In genomic region chr11:120226421-120227280, GRCm38 (mm10) we compare ENCODE assay signal across 8 mouse cellular contexts. TPM values are rescaled to one million over a fixed set of nuclear protein-coding genes. Genes with fewer than 3 reads are reported as not detected.
A peak's percentile ranks its signal among the peaks of the same experiment; 100 is the strongest.
DNase-seq lines count a peak whose midpoint lies in the region; ATAC-seq and TF ChIP-seq lines count a peak whose summit lies in the region.
"Had no signal": no experiment of that assay in that cellular context is flagged by ENCODE, and none has a peak within 500 bp of the region (broad histone marks: within the 10 kb centered on the region; RNA-seq: fewer than 3 reads in every experiment).

No protein-coding gene starts in this region.

- TF ChIP-seq EP300 in liver, postnatal 0 days (IDR thresholded peaks at IDR 0.05; ENCODE audit: low read depth) = no peak

- peak overlapping the region; percentile 82 for H3K27ac ChIP-seq in layer of hippocampus, adult 2 months
- peak overlapping the region; percentile 49; the same call in 1 of the 2 replicates for H3K27ac ChIP-seq in forebrain, embryonic 13.5 days
- peak overlapping the region; percentile 99 for H3K27ac ChIP-seq in hindbrain, embryonic 12.5 days
- peak overlapping the region; percentile 45 for H3K27ac ChIP-seq in midbrain, embryonic 16.5 days (ENCODE audit: low read length)
- H3K27ac ChIP-seq in liver, postnatal 0 days (ENCODE audit: low read depth) = no peak overlapping the region

- WGBS in forebrain, embryonic 13.5 days = 63% methylated on average over 12 of the region's 12 CpGs
- 55% methylated on average over 12 of the region's 12 CpGs for WGBS in hindbrain, embryonic 12.5 days
- WGBS in midbrain, embryonic 16.5 days = 55% methylated on average over 12 of the region's 12 CpGs
- WGBS in liver, postnatal 0 days (ENCODE audit: insufficient replicate concordance) = 60% methylated on average over 12 of the region's 12 CpGs

- ATAC-seq in forebrain, embryonic 13.5 days = no peak
- ATAC-seq in hindbrain, embryonic 12.5 days (ENCODE audit: low FRiP score) = no peak
- no peak for ATAC-seq in midbrain, embryonic 16.5 days
- no peak for ATAC-seq in liver, postnatal 0 days

- peak overlapping the region; percentile 97 for H3K4me2 ChIP-seq in forebrain, embryonic 13.5 days
- peak overlapping the region; percentile 96 for H3K4me2 ChIP-seq in hindbrain, embryonic 12.5 days (replicated peaks)
- peak overlapping the region; percentile 88 for H3K4me2 ChIP-seq in midbrain, embryonic 16.5 days (ENCODE audit: low read length)
- no peak overlapping the region for H3K4me2 ChIP-seq in liver, postnatal 0 days (ENCODE audit: low read depth, low read length)

- DNase-seq in layer of hippocampus, adult 2 months (ENCODE audit: low spot score in 2 of 2) = no peak
- DNase-seq in layer of hippocampus, adult 8-10 months (ENCODE audit: low spot score in 2 of 2) = no peak
- no peak for DNase-seq in left cerebral cortex, adult 9 months (ENCODE audit: low spot score in 2 of 2)
- DNase-seq in liver, postnatal 0 days = no peak

- H3K4me3 ChIP-seq in layer of hippocampus, adult 2 months = no peak overlapping the region
- H3K4me3 ChIP-seq in forebrain, embryonic 13.5 days = no peak overlapping the region
- H3K4me3 ChIP-seq in hindbrain, embryonic 12.5 days = 0 out of 2 replicates have a peak overlapping the region, but pooled peaks have one; percentile 18
- no peak overlapping the region for H3K4me3 ChIP-seq in midbrain, embryonic 16.5 days (ENCODE audit: low read depth, low read length)
- no peak overlapping the region for H3K4me3 ChIP-seq in liver, postnatal 0 days (ENCODE audit: low read depth, low read length)
- H3K4me3 ChIP-seq: myocyte had no signal

- no peaks in the 10 kb centered on the region for H3K9me3 ChIP-seq in forebrain, embryonic 13.5 days (replicated peaks)
- H3K9me3 ChIP-seq in hindbrain, embryonic 12.5 days (replicated peaks) = no peaks in the 10 kb centered on the region
- H3K9me3 ChIP-seq in midbrain, embryonic 16.5 days (replicated peaks; ENCODE audit: control insufficient read depth, low read length, poor library complexity, severe bottlenecking) = no peaks in the 10 kb centered on the region
- H3K9me3 ChIP-seq in liver, postnatal 0 days (ENCODE audit: low read length) = no peaks in the 10 kb centered on the region

- TF ChIP-seq CTCF in layer of hippocampus, adult 2 months (conservative IDR thresholded peaks at IDR 0.05) = no peak
- TF ChIP-seq CTCF in liver, postnatal 0 days (IDR thresholded peaks at IDR 0.05; ENCODE audit: low read depth) = no peak

- peak overlapping the region; percentile 63; the same call in 1 of the 2 replicates for H3K9ac ChIP-seq in forebrain, embryonic 13.5 days
- H3K9ac ChIP-seq in hindbrain, embryonic 12.5 days = peak overlapping the region; percentile 97
- H3K9ac ChIP-seq in midbrain, embryonic 16.5 days (ENCODE audit: low read depth, low read length) = peak overlapping the region; percentile 47; the same call in 1 of the 2 replicates
- no peak overlapping the region for H3K9ac ChIP-seq in liver, postnatal 0 days (replicated peaks)

- H3K27me3 ChIP-seq in forebrain, embryonic 13.5 days = peaks cover 8% of the 10 kb centered on the region; the same call in 1 of the 2 replicates
- no peaks in the 10 kb centered on the region for H3K27me3 ChIP-seq in hindbrain, embryonic 12.5 days
- no peaks in the 10 kb centered on the region for H3K27me3 ChIP-seq in midbrain, embryonic 16.5 days (ENCODE audit: control insufficient read depth, insufficient read depth, low read depth, low read length)
- peaks cover 21% of the 10 kb centered on the region for H3K27me3 ChIP-seq in liver, postnatal 0 days (ENCODE audit: insufficient read depth, low read length)

- peaks cover 65% of the 10 kb centered on the region for H3K4me1 ChIP-seq in forebrain, embryonic 13.5 days
- peaks cover 74% of the 10 kb centered on the region for H3K4me1 ChIP-seq in hindbrain, embryonic 12.5 days
- peaks cover 64% of the 10 kb centered on the region for H3K4me1 ChIP-seq in midbrain, embryonic 16.5 days (ENCODE audit: control insufficient read depth, insufficient read depth, low read length)
- H3K4me1 ChIP-seq in liver, postnatal 0 days (ENCODE audit: insufficient read depth) = peaks cover 50% of the 10 kb centered on the region

- 0 out of 2 replicates have a peak, but pooled peaks cover 5% of the 10 kb centered on the region for H3K36me3 ChIP-seq in forebrain, embryonic 13.5 days (ENCODE audit: poor library complexity, severe bottlenecking)
- H3K36me3 ChIP-seq in hindbrain, embryonic 12.5 days = no peaks in the 10 kb centered on the region
- H3K36me3 ChIP-seq in midbrain, embryonic 16.5 days (ENCODE audit: control insufficient read depth, insufficient read depth, low read length) = no peaks in the 10 kb centered on the region
- no peaks in the 10 kb centered on the region for H3K36me3 ChIP-seq in liver, postnatal 0 days (replicated peaks; ENCODE audit: insufficient read depth, low read length)

RNA-seq across cellular contexts. Expression of gene Bahcc1, which starts 6.1 kb away (rescaled TPM):
- 10 to 100 TPM; 19.9 to 20.7 TPM for total RNA-seq in layer of hippocampus, adult 2 months (2021)
- total RNA-seq in layer of hippocampus, adult 8-10 months (2022) = 10 to 100 TPM; 20.0 to 23.4 (median 21.4) TPM
- polyA plus RNA-seq in forebrain, embryonic 13.5 days (2015; fragmentation: Nextera tagmentation; extraction: Ambion mirVana) = 17.2 TPM in 2 replicates
- polyA plus RNA-seq in hindbrain, embryonic 12.5 days (2016; fragmentation: Nextera tagmentation; extraction: Ambion mirVana) = 21.9 and 23.8 TPM in 2 replicates
- 9.7 and 13.7 TPM in 2 replicates for polyA plus RNA-seq in midbrain, embryonic 16.5 days (2015; fragmentation: Nextera tagmentation; extraction: Ambion mirVana)
- polyA plus RNA-seq in liver, postnatal 0 days (2015; fragmentation: Nextera tagmentation; extraction: Ambion mirVana) = 1.1 and 1.2 TPM in 2 replicates
